Mouse (Mus musculus): ENCODE data around the gene Ptpru. TPM values are rescaled to one million over a fixed set of nuclear protein-coding genes. Genes with fewer than 3 reads are reported as not detected.
A peak's percentile ranks its signal among the peaks of the same experiment; 100 is the strongest.

Gene Ptpru
- total RNA-seq, 1 experiment from 2014 or later = not detected

GRCm38 (mm10) chr4:131803846-131804245, 34.2 kb downstream of the Ptpru start:
- no peak for ATAC-seq (replicated peaks; ENCODE audit: insufficient number of reproducible peaks, low FRiP score, low TSS enrichment, poor library complexity, severe bottlenecking)

- no peak for ATAC-seq (replicated peaks; ENCODE audit: insufficient number of reproducible peaks, low FRiP score, low TSS enrichment, poor library complexity, severe bottlenecking)
These were observed 39.1 kb downstream of the Ptpru start for GRCm38 (mm10) chr4:131798968-131799367.

- ATAC-seq (replicated peaks; ENCODE audit: insufficient number of reproducible peaks, low FRiP score, low TSS enrichment, poor library complexity, severe bottlenecking) = no peak
These were observed 40.2 kb downstream of the Ptpru start for GRCm38 (mm10) chr4:131797920-131798319.

GRCm38 (mm10) chr4:131797483-131797882, 40.6 kb downstream of the Ptpru start:
- no peak for ATAC-seq (replicated peaks; ENCODE audit: insufficient number of reproducible peaks, low FRiP score, low TSS enrichment, poor library complexity, severe bottlenecking)

GRCm38 (mm10) chr4:131796312-131797080, 41.6 kb downstream of the Ptpru start:
- 0 out of 2 replicates have a peak, but pooled peaks have one; percentile 15 for ATAC-seq (replicated peaks; ENCODE audit: insufficient number of reproducible peaks, low FRiP score, low TSS enrichment, poor library complexity, severe bottlenecking)

GRCm38 (mm10) chr4:131786800-131787199, 51.3 kb downstream of the Ptpru start:
- ATAC-seq (replicated peaks; ENCODE audit: insufficient number of reproducible peaks, low FRiP score, low TSS enrichment, poor library complexity, severe bottlenecking) = no peak

GRCm38 (mm10) chr4:131784034-131784433, 54.1 kb downstream of the Ptpru start:
- ATAC-seq (replicated peaks; ENCODE audit: insufficient number of reproducible peaks, low FRiP score, low TSS enrichment, poor library complexity, severe bottlenecking) = no peak

GRCm38 (mm10) chr4:131781023-131781422, 57.1 kb downstream of the Ptpru start:
- no peak for ATAC-seq (replicated peaks; ENCODE audit: insufficient number of reproducible peaks, low FRiP score, low TSS enrichment, poor library complexity, severe bottlenecking)

GRCm38 (mm10) chr4:131778616-131779275, 59.3 kb downstream of the Ptpru start:
- no peak for ATAC-seq (replicated peaks; ENCODE audit: insufficient number of reproducible peaks, low FRiP score, low TSS enrichment, poor library complexity, severe bottlenecking)

GRCm38 (mm10) chr4:131771384-131771783, 66.7 kb downstream of the Ptpru start:
- ATAC-seq (replicated peaks; ENCODE audit: insufficient number of reproducible peaks, low FRiP score, low TSS enrichment, poor library complexity, severe bottlenecking) = no peak

- ATAC-seq (replicated peaks; ENCODE audit: insufficient number of reproducible peaks, low FRiP score, low TSS enrichment, poor library complexity, severe bottlenecking) = no peak
These were observed 74.2 kb downstream of the Ptpru start for GRCm38 (mm10) chr4:131763911-131764310.

- no peak for ATAC-seq (replicated peaks; ENCODE audit: insufficient number of reproducible peaks, low FRiP score, low TSS enrichment, poor library complexity, severe bottlenecking)
These were observed 74.6 kb downstream of the Ptpru start for GRCm38 (mm10) chr4:131763479-131763878.

GRCm38 (mm10) chr4:131762211-131762784, 75.8 kb downstream of the Ptpru start:
- no peak for ATAC-seq (replicated peaks; ENCODE audit: insufficient number of reproducible peaks, low FRiP score, low TSS enrichment, poor library complexity, severe bottlenecking)

GRCm38 (mm10) chr4:131752204-131752837, 85.8 kb downstream of the Ptpru start:
- ATAC-seq (replicated peaks; ENCODE audit: insufficient number of reproducible peaks, low FRiP score, low TSS enrichment, poor library complexity, severe bottlenecking) = no peak

GRCm38 (mm10) chr4:131751561-131751960, 86.5 kb downstream of the Ptpru start:
- ATAC-seq (replicated peaks; ENCODE audit: insufficient number of reproducible peaks, low FRiP score, low TSS enrichment, poor library complexity, severe bottlenecking) = no peak

- ATAC-seq (replicated peaks; ENCODE audit: insufficient number of reproducible peaks, low FRiP score, low TSS enrichment, poor library complexity, severe bottlenecking) = no peak
These were observed 88.3 kb downstream of the Ptpru start for GRCm38 (mm10) chr4:131749802-131750201.

- no peak for ATAC-seq (replicated peaks; ENCODE audit: insufficient number of reproducible peaks, low FRiP score, low TSS enrichment, poor library complexity, severe bottlenecking)
These were observed 93.4 kb downstream of the Ptpru start for GRCm38 (mm10) chr4:131744685-131745043.

- no peak for ATAC-seq (replicated peaks; ENCODE audit: insufficient number of reproducible peaks, low FRiP score, low TSS enrichment, poor library complexity, severe bottlenecking)
These were observed 94.0 kb downstream of the Ptpru start for GRCm38 (mm10) chr4:131743831-131744684.

GRCm38 (mm10) chr4:131743031-131743430, 95.1 kb downstream of the Ptpru start:
- no peak for ATAC-seq (replicated peaks; ENCODE audit: insufficient number of reproducible peaks, low FRiP score, low TSS enrichment, poor library complexity, severe bottlenecking)
